Mouse (Mus musculus): ENCODE data around the gene Olfr975. TPM values are rescaled to one million over a fixed set of nuclear protein-coding genes. Genes with fewer than 3 reads are reported as not detected.

Olfr975 gene
- polyA plus RNA-seq (2015; fragmentation: Illumina TruSeq; extraction: RNeasy Lipid Tissue Mini Kit (QIAGEN cat#74804); ENCODE audit: low read depth, low replicate concordance) = not detected

DNA sequence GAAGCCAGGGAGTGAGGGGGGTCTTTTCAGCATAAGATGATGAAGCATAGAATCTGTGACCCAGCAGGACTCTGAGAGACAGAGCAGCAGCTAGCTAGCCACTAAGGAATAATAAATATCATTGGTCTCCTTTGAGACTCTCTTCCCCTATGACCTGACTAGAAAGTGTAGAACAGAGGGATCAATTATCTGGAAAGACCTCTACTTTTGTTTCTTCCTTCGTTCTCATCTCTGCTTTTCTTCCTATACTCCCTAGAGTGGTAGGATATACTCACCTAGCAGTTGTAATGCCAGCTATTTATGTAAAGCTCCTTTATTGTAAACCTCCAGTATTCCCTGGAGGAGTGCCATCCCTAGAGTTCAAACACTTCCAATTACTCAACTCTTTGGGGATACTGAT is at the start of gene Olfr975:
Gene Olfr975, minus strand, starts transcription at position 101 of the 400 bp plus-strand sequence.

DNA sequence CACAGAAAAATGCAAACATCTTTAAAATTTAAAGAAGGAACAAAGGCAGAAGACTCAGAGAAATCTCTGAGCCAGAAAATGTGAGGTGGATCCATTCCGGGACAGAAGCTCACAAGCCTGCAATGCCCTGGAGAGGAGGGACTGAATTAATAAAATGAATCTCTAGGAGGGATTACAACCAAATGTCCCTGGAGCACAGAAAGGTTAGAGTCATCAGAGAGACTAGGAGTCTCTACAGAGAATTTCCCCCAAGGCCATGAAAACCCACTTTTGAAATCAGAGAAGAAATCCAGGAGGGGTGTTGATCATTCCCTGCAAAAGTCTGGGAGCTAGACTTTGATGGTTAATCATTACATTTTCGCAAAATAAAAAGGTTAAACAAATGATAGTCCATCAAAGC is 40.0 kb upstream of the Olfr975 start, which contains the start of gene Olfr978:
Gene Olfr978, plus strand, starts transcription at position 301 of the 400 bp plus-strand sequence.

DNA sequence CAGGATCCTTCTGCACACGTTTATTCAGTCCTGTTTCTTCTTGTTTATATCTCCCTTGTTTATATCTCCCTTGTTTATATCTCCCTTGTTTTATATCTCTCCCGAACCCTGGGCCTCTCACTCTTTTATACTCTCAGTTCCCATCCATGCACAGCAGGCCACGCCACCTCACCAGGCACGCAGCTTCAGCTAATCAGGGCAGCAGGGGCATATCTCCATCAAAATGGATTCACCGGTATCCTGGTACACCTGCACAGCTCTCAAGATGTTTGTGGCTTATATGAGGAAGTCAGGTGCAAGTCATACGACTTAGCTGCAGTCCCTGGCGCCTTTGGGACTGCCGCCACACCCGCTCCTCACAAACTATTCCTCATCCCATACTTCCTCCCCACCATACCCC is 9.2 kb upstream of the Olfr975 start, which contains the start of gene Olfr976:
Gene Olfr976, minus strand, starts transcription at position 101 of the 400 bp plus-strand sequence.

GRCm38 (mm10) chr9:39937201-39937600 is 14.6 kb downstream of the Olfr975 start, which contains the start of gene Olfr974:
Olfr974 (plus strand) TSS chr9:39937501.

DNA sequence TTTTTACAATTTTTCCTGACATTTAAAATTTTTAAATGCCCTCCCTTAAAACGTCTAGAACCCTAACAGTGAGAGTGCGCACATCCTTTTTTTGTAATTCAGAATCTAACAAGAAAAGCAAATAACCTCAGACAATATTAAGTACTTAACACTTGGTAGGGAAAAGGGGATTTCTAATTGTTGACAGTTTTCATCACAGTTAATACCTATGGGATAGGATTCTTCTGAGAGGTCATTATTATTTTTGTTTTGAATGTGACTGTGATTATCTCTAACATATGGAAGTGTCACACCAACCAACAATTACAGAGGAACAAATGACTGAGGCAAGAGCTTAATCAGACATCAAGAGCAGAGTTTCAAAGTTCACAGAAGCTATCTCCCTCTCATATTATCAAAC is 44.8 kb downstream of the Olfr975 start, which contains the start of gene Olfr229:
Gene Olfr229, plus strand, starts transcription at position 301 of the 400 bp plus-strand sequence.

Other genes starting within 250 kb of the Olfr975 start
- gene Olfr149, start 244.9 kb downstream of the Olfr975 start, polyA plus RNA-seq (2015; fragmentation: Illumina TruSeq; extraction: RNeasy Lipid Tissue Mini Kit (QIAGEN cat#74804); ENCODE audit: low read depth, low replicate concordance) = not detected
- not detected for gene Olfr965, start 240.7 kb downstream of the Olfr975 start, polyA plus RNA-seq (2015; fragmentation: Illumina TruSeq; extraction: RNeasy Lipid Tissue Mini Kit (QIAGEN cat#74804); ENCODE audit: low read depth, low replicate concordance)
- gene Olfr150, start 221.1 kb downstream of the Olfr975 start, polyA plus RNA-seq (2015; fragmentation: Illumina TruSeq; extraction: RNeasy Lipid Tissue Mini Kit (QIAGEN cat#74804); ENCODE audit: low read depth, low replicate concordance) = not detected
- not detected for gene Olfr967, start 205.8 kb downstream of the Olfr975 start, polyA plus RNA-seq (2015; fragmentation: Illumina TruSeq; extraction: RNeasy Lipid Tissue Mini Kit (QIAGEN cat#74804); ENCODE audit: low read depth, low replicate concordance)
- gene Olfr968, start 168.8 kb downstream of the Olfr975 start, polyA plus RNA-seq (2015; fragmentation: Illumina TruSeq; extraction: RNeasy Lipid Tissue Mini Kit (QIAGEN cat#74804); ENCODE audit: low read depth, low replicate concordance) = not detected
- gene Olfr969, start 161.1 kb downstream of the Olfr975 start, polyA plus RNA-seq (2015; fragmentation: Illumina TruSeq; extraction: RNeasy Lipid Tissue Mini Kit (QIAGEN cat#74804); ENCODE audit: low read depth, low replicate concordance) = not detected
- gene Olfr970, start 143.2 kb downstream of the Olfr975 start, polyA plus RNA-seq (2015; fragmentation: Illumina TruSeq; extraction: RNeasy Lipid Tissue Mini Kit (QIAGEN cat#74804); ENCODE audit: low read depth, low replicate concordance) = not detected
- gene Olfr971, start 115.2 kb downstream of the Olfr975 start, polyA plus RNA-seq (2015; fragmentation: Illumina TruSeq; extraction: RNeasy Lipid Tissue Mini Kit (QIAGEN cat#74804); ENCODE audit: low read depth, low replicate concordance) = not detected
- not detected for gene Olfr972, start 85.6 kb downstream of the Olfr975 start, polyA plus RNA-seq (2015; fragmentation: Illumina TruSeq; extraction: RNeasy Lipid Tissue Mini Kit (QIAGEN cat#74804); ENCODE audit: low read depth, low replicate concordance)
- gene Olfr229, start 44.7 kb downstream of the Olfr975 start, polyA plus RNA-seq (2015; fragmentation: Illumina TruSeq; extraction: RNeasy Lipid Tissue Mini Kit (QIAGEN cat#74804); ENCODE audit: low read depth, low replicate concordance) = not detected
- not detected for gene Olfr974, start 14.5 kb downstream of the Olfr975 start, polyA plus RNA-seq (2015; fragmentation: Illumina TruSeq; extraction: RNeasy Lipid Tissue Mini Kit (QIAGEN cat#74804); ENCODE audit: low read depth, low replicate concordance)
- gene Olfr976, start 9.1 kb upstream of the Olfr975 start, polyA plus RNA-seq (2015; fragmentation: Illumina TruSeq; extraction: RNeasy Lipid Tissue Mini Kit (QIAGEN cat#74804); ENCODE audit: low read depth, low replicate concordance) = not detected
- not detected for gene Olfr978, start 40.1 kb upstream of the Olfr975 start, polyA plus RNA-seq (2015; fragmentation: Illumina TruSeq; extraction: RNeasy Lipid Tissue Mini Kit (QIAGEN cat#74804); ENCODE audit: low read depth, low replicate concordance)
- not detected for gene Olfr979, start 51.4 kb upstream of the Olfr975 start, polyA plus RNA-seq (2015; fragmentation: Illumina TruSeq; extraction: RNeasy Lipid Tissue Mini Kit (QIAGEN cat#74804); ENCODE audit: low read depth, low replicate concordance)
- gene Olfr980, start 57.5 kb upstream of the Olfr975 start, polyA plus RNA-seq (2015; fragmentation: Illumina TruSeq; extraction: RNeasy Lipid Tissue Mini Kit (QIAGEN cat#74804); ENCODE audit: low read depth, low replicate concordance) = not detected
- not detected for gene Olfr981, start 69.4 kb upstream of the Olfr975 start, polyA plus RNA-seq (2015; fragmentation: Illumina TruSeq; extraction: RNeasy Lipid Tissue Mini Kit (QIAGEN cat#74804); ENCODE audit: low read depth, low replicate concordance)
- gene Olfr982, start 121.8 kb upstream of the Olfr975 start, polyA plus RNA-seq (2015; fragmentation: Illumina TruSeq; extraction: RNeasy Lipid Tissue Mini Kit (QIAGEN cat#74804); ENCODE audit: low read depth, low replicate concordance) = not detected
- gene Olfr983, start 141.5 kb upstream of the Olfr975 start, polyA plus RNA-seq (2015; fragmentation: Illumina TruSeq; extraction: RNeasy Lipid Tissue Mini Kit (QIAGEN cat#74804); ENCODE audit: low read depth, low replicate concordance) = not detected
- not detected for gene Olfr984, start 162.2 kb upstream of the Olfr975 start, polyA plus RNA-seq (2015; fragmentation: Illumina TruSeq; extraction: RNeasy Lipid Tissue Mini Kit (QIAGEN cat#74804); ENCODE audit: low read depth, low replicate concordance)
- gene Olfr985, start 178.1 kb upstream of the Olfr975 start, polyA plus RNA-seq (2015; fragmentation: Illumina TruSeq; extraction: RNeasy Lipid Tissue Mini Kit (QIAGEN cat#74804); ENCODE audit: low read depth, low replicate concordance) = not detected
- gene Tmem225, start 196.1 kb upstream of the Olfr975 start, polyA plus RNA-seq (2015; fragmentation: Illumina TruSeq; extraction: RNeasy Lipid Tissue Mini Kit (QIAGEN cat#74804); ENCODE audit: low read depth, low replicate concordance) = not detected
- not detected for gene Olfr986, start 228.9 kb upstream of the Olfr975 start, polyA plus RNA-seq (2015; fragmentation: Illumina TruSeq; extraction: RNeasy Lipid Tissue Mini Kit (QIAGEN cat#74804); ENCODE audit: low read depth, low replicate concordance)
- 4.0 TPM for gene Zfp202, start 240.3 kb upstream of the Olfr975 start, polyA plus RNA-seq (2015; fragmentation: Illumina TruSeq; extraction: RNeasy Lipid Tissue Mini Kit (QIAGEN cat#74804); ENCODE audit: low read depth, low replicate concordance)